Mouse (Mus musculus): ENCODE results near the gene Lrrc30. TPM values are rescaled to one million over a fixed set of nuclear protein-coding genes. Genes with fewer than 3 reads are reported as not detected.

Gene Lrrc30
- under 1 TPM; 0.46 to 0.50 TPM for total RNA-seq (2021)
- long read RNA-seq, experiment 1: 0 reads
- long read RNA-seq, experiment 2: 0 reads

GRCm38 (mm10) chr17:67632676-67633339, at the start of gene Lrrc30:
Gene Lrrc30, minus strand, starts transcription at chr17:67632723.
- peak in 1 of 2 experiments; percentile 21 for DNase-seq

- DNase-seq: no peak
These were observed 48.6 kb upstream of the Lrrc30 start for GRCm38 (mm10) chr17:67681084-67681483.

- no peak for DNase-seq
These were observed 46.1 kb upstream of the Lrrc30 start for GRCm38 (mm10) chr17:67678576-67678975.

GRCm38 (mm10) chr17:67667981-67668380, 35.5 kb upstream of the Lrrc30 start:
- DNase-seq: peak; percentile 25 to 82

- no peak for DNase-seq
These were observed 34.5 kb upstream of the Lrrc30 start for GRCm38 (mm10) chr17:67666981-67667380.

GRCm38 (mm10) chr17:67664299-67664698, 31.8 kb upstream of the Lrrc30 start:
- no peak for DNase-seq

- DNase-seq: peak; percentile 70 to 82
These were observed 19.0 kb upstream of the Lrrc30 start for GRCm38 (mm10) chr17:67651506-67651905.

- peak; percentile 61 to 65 for DNase-seq
These were observed 9.1 kb upstream of the Lrrc30 start for GRCm38 (mm10) chr17:67641627-67642026.

GRCm38 (mm10) chr17:67638119-67638810, 5.7 kb upstream of the Lrrc30 start:
- peak; percentile 75 to 79 for DNase-seq

- no peak for DNase-seq
These were observed 4.4 kb upstream of the Lrrc30 start for GRCm38 (mm10) chr17:67636951-67637350.

GRCm38 (mm10) chr17:67636304-67636703, 3.8 kb upstream of the Lrrc30 start:
- DNase-seq: no peak

- no peak for DNase-seq
These were observed 2.8 kb downstream of the Lrrc30 start for GRCm38 (mm10) chr17:67629746-67630145.

GRCm38 (mm10) chr17:67629211-67629657, 3.3 kb downstream of the Lrrc30 start:
- DNase-seq: peak; percentile 77 to 89

- no peak for DNase-seq
These were observed 4.0 kb downstream of the Lrrc30 start for GRCm38 (mm10) chr17:67628475-67628874.

- DNase-seq: peak; percentile 72 to 80
These were observed 7.1 kb downstream of the Lrrc30 start for GRCm38 (mm10) chr17:67625431-67625830.

GRCm38 (mm10) chr17:67619001-67619400, 13.5 kb downstream of the Lrrc30 start:
- DNase-seq: no peak

- DNase-seq: no peak
These were observed 18.1 kb downstream of the Lrrc30 start for GRCm38 (mm10) chr17:67614381-67614780.

GRCm38 (mm10) chr17:67612576-67612975, 19.9 kb downstream of the Lrrc30 start:
- no peak for DNase-seq

GRCm38 (mm10) chr17:67612151-67612550, 20.4 kb downstream of the Lrrc30 start:
- DNase-seq: no peak

- DNase-seq: no peak
These were observed 28.1 kb downstream of the Lrrc30 start for GRCm38 (mm10) chr17:67604446-67604845.

GRCm38 (mm10) chr17:67602556-67602955, 30.0 kb downstream of the Lrrc30 start:
- DNase-seq: peak; percentile 40 to 48

- peak; percentile 76 to 92 for DNase-seq
These were observed 47.5 kb downstream of the Lrrc30 start for GRCm38 (mm10) chr17:67584937-67585579.

- no peak for DNase-seq
These were observed 48.0 kb downstream of the Lrrc30 start for GRCm38 (mm10) chr17:67584533-67584932.

Data from heart, adult 18-20 months (tissue).